Mouse (Mus musculus): ENCODE measurements at regions not wholly inside any gene's neighbourhood (a gene's known extent, or its start where the extent isn't known, plus 50 kb on each side); places are given as distances from the start of the nearest gene placed in this dataset.

DNA sequence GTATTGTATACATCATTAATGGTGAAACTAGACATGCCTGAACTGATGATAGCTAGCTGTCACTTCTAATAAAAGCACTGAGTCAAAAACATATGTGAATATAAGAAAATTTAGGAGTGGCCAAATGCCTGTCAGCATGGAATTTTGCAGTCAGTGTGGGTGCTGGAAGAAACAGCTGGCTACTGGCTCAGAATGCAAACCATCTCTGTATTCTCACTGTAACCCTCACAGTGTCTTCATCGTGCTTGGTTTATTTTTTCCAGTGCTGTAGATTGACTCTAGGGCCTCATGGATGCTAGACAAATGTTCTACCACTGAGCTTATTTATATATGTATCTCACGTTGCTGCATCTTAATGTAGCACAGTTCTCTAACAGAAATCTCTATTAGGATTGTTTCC lies 157.4 kb downstream of the Trib2 start:
- TF ChIP-seq ZMIZ1 (IDR thresholded peaks at IDR 0.05; ENCODE audit: low read depth, low read length) (no peak), ZC3H11A (IDR thresholded peaks at IDR 0.05; ENCODE audit: low read depth, low read length) (no peak), NELFE (IDR thresholded peaks at IDR 0.05; ENCODE audit: low read depth, low read length) (no peak), MXI1 (IDR thresholded peaks at IDR 0.05; ENCODE audit: low read depth, low read length) (no peak), RCOR1 (conservative IDR thresholded peaks at IDR 0.05; ENCODE audit: low read depth, low read length) (no peak), SMC3 (IDR thresholded peaks at IDR 0.05; ENCODE audit: low read depth, low read length) (no peak), JUND (conservative IDR thresholded peaks at IDR 0.05; ENCODE audit: low read depth, low read length) (no peak)
- no peaks in the 10 kb centered on the region for H3K9me3 ChIP-seq (replicated peaks; ENCODE audit: low read length)
- no peak overlapping the region for H3K4me2 ChIP-seq (ENCODE audit: insufficient read depth, low read depth, poor library complexity, severe bottlenecking)
- H3K27ac ChIP-seq (ENCODE audit: insufficient read depth, low read depth) = no peak overlapping the region
- H3K9ac ChIP-seq (ENCODE audit: insufficient read depth, low read depth) = no peak overlapping the region
- no peaks in the 10 kb centered on the region for H3K36me3 ChIP-seq (replicated peaks in 1 of 2; ENCODE audit: control insufficient read depth in 1 of 2, insufficient read depth in 1 of 2, low read length in 1 of 2)
- dilution Hi-C loops (cut with MboI; ENCODE audit: extremely low pct_ligation_motif_present, extremely low pct_unique_long_range_greater_than_20kb, low sequenced_read_pairs) (no loop called here), in situ Hi-C loops (cut with MboI; ENCODE audit: low pct_ligation_motif_present, low pct_unique_long_range_greater_than_20kb, low sequenced_read_pairs) (no loop called here)
- no peaks in the 10 kb centered on the region for H3K4me1 ChIP-seq (ENCODE audit: control insufficient read depth in 1 of 2, insufficient read depth in 2 of 2)
- no peaks in the 10 kb centered on the region for H3K27me3 ChIP-seq (replicated peaks)
- no peak overlapping the region for H3K4me3 ChIP-seq (replicated peaks in 1 of 3; ENCODE audit: low read depth in 2 of 3, low read length in 2 of 3, poor library complexity in 1 of 3)
- no peaks in the 10 kb centered on the region for H3K79me2 ChIP-seq (replicated peaks; ENCODE audit: control insufficient read depth, extremely low read depth, insufficient read depth, poor library complexity, severe bottlenecking)
- DNase-seq (ENCODE audit: extremely low read depth) = no peak

DNA sequence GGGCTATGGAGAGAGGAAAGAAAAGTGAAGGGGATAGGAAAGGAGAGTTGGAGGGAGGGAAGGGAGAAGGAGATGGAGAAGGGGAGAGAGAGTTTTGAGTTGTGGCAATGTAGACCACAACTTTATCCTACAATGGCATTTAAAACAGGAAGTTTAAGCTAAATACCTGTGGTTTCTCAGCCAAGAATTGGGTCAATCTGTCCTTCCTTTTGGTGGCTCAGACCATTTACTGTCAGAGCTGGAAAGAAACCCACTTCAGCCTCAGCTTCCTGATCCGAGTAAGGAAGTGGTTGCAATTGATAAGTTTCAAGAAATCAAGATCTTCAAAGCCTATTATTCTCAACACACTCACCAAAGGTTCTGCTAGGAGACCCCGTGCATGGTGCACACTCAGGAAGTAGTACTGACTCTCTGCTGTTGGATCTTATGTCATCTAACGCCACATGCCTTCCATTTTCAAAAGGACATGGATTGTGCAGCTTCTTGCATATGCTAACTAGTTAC lies 158.9 kb downstream of the Trib2 start:
- dilution Hi-C loops (cut with MboI; ENCODE audit: extremely low pct_ligation_motif_present, extremely low pct_unique_long_range_greater_than_20kb, low sequenced_read_pairs) = no loop called here
- H3K9ac ChIP-seq (ENCODE audit: insufficient read depth, low read depth) = no peak overlapping the region
- TF ChIP-seq MXI1 (IDR thresholded peaks at IDR 0.05; ENCODE audit: low read depth, low read length) (no peak), MEF2A (IDR thresholded peaks at IDR 0.05; ENCODE audit: borderline replicate concordance, low read depth, low read length) (no peak), USF1 (IDR thresholded peaks at IDR 0.05; ENCODE audit: low read depth, low read length) (no peak), UBTF (IDR thresholded peaks at IDR 0.05; ENCODE audit: low read depth, low read length) (no peak), ETS1 (conservative IDR thresholded peaks at IDR 0.05; ENCODE audit: low read depth, low read length) (no peak), MAFK (IDR thresholded peaks at IDR 0.05; ENCODE audit: insufficient replicate concordance, low read length) (no peak), MAZ (IDR thresholded peaks at IDR 0.05; ENCODE audit: low read depth, low read length) (no peak), ZKSCAN1 (IDR thresholded peaks at IDR 0.05; ENCODE audit: borderline replicate concordance, low read depth, low read length) (no peak), NELFE (IDR thresholded peaks at IDR 0.05; ENCODE audit: low read depth, low read length) (no peak)
- no peak overlapping the region for H3K4me3 ChIP-seq (replicated peaks in 1 of 3; ENCODE audit: low read depth in 2 of 3, low read length in 2 of 3, poor library complexity in 1 of 3)
- H3K79me2 ChIP-seq (replicated peaks; ENCODE audit: control insufficient read depth, extremely low read depth, insufficient read depth, poor library complexity, severe bottlenecking) = no peaks in the 10 kb centered on the region
- no peaks in the 10 kb centered on the region for H3K4me1 ChIP-seq (ENCODE audit: control insufficient read depth in 1 of 2, insufficient read depth in 2 of 2)
- DNase-seq (ENCODE audit: extremely low read depth) = no peak
- H3K27ac ChIP-seq (ENCODE audit: insufficient read depth, low read depth) = no peak overlapping the region
- H3K36me3 ChIP-seq (replicated peaks in 1 of 2; ENCODE audit: control insufficient read depth in 1 of 2, insufficient read depth in 1 of 2, low read length in 1 of 2) = no peaks in the 10 kb centered on the region
- in situ Hi-C loops (cut with MboI; ENCODE audit: low pct_ligation_motif_present, low pct_unique_long_range_greater_than_20kb, low sequenced_read_pairs) = no loop called here
- H3K9me3 ChIP-seq (replicated peaks; ENCODE audit: low read length) = no peaks in the 10 kb centered on the region
- H3K4me2 ChIP-seq (ENCODE audit: insufficient read depth, low read depth, poor library complexity, severe bottlenecking) = no peak overlapping the region
- H3K27me3 ChIP-seq (replicated peaks) = no peaks in the 10 kb centered on the region
